In genomic region chr10:70318630-70319029, GRCm38 (mm10) we compare ENCODE assay signal across 10 mouse cellular contexts.
A peak's percentile ranks its signal among the peaks of the same experiment; 100 is the strongest.
DNase-seq lines count a peak whose midpoint lies in the region; ATAC-seq and TF ChIP-seq lines count a peak whose summit lies in the region.
"Had no signal": no experiment of that assay in that cellular context is flagged by ENCODE, and none has a peak within 500 bp of the region (broad histone marks: within the 10 kb centered on the region; RNA-seq: fewer than 3 reads in every experiment).

No protein-coding gene starts in this region.

- TF ChIP-seq CTCF in liver, embryonic 14.5 days (IDR thresholded peaks at IDR 0.05; ENCODE audit: low read depth), result peak; percentile 69

- 11% methylated on average over 3 of the region's 3 CpGs for WGBS in liver, embryonic 14.5 days (ENCODE audit: insufficient replicate concordance)
- WGBS in liver, embryonic 12.5 days (ENCODE audit: insufficient replicate concordance), result 9% methylated on average over 3 of the region's 3 CpGs
- 8% methylated on average over 3 of the region's 3 CpGs for WGBS in embryonic facial prominence, embryonic 10.5 days
- WGBS in hindbrain, embryonic 14.5 days, result 6% methylated on average over 3 of the region's 3 CpGs
- WGBS in midbrain, embryonic 14.5 days, result 7% methylated on average over 3 of the region's 3 CpGs

- peak; percentile 3 to 7 (median 4) for DNase-seq in liver, embryonic 14.5 days (ENCODE audit: low read depth in 3 of 3, low spot score in 3 of 3)
- peak; percentile 51 for DNase-seq in embryonic facial prominence, embryonic 10.5 days (ENCODE audit: low spot score)
- DNase-seq in hindbrain, embryonic 14.5 days (ENCODE audit: low spot score), result peak; percentile 97
- peak; percentile 72 for DNase-seq in left cerebral cortex, adult 11 months (ENCODE audit: low spot score)
- DNase-seq in midbrain, embryonic 14.5 days, result peak; percentile 93

- no peak for ATAC-seq in liver, embryonic 14.5 days (ENCODE audit: insufficient read depth)
- ATAC-seq in liver, embryonic 12.5 days, result no peak
- peak; percentile 43 for ATAC-seq in activated CD4-positive, CD25-positive, alpha-beta regulatory T cell, adult 4 months
- peak; percentile 70 for ATAC-seq in hindbrain, embryonic 14.5 days (ENCODE audit: low FRiP score)
- ATAC-seq in midbrain, embryonic 14.5 days (ENCODE audit: low FRiP score, low TSS enrichment), result peak; percentile 74
- ATAC-seq in monocyte, adult 5-6 weeks (replicated peaks; ENCODE audit: insufficient number of reproducible peaks, low FRiP score, low TSS enrichment, poor library complexity, severe bottlenecking), result no peak

- H3K9ac ChIP-seq in liver, embryonic 14.5 days (replicated peaks), result no peak overlapping the region
- no peak overlapping the region for H3K9ac ChIP-seq in liver, embryonic 12.5 days
- no peak overlapping the region for H3K9ac ChIP-seq in hindbrain, embryonic 14.5 days
- H3K9ac ChIP-seq in midbrain, embryonic 14.5 days (replicated peaks; ENCODE audit: low read length), result no peak overlapping the region
- H3K9ac ChIP-seq: embryonic facial prominence, embryonic 13.5 days had no signal

- TF ChIP-seq EP300 in liver, embryonic 14.5 days (IDR thresholded peaks at IDR 0.05; ENCODE audit: low read depth), result no peak

- H3K4me1 ChIP-seq in liver, embryonic 14.5 days (replicated peaks; ENCODE audit: control insufficient read depth in 2 of 2, insufficient read depth in 2 of 2, low read length in 1 of 2), result no peaks in the 10 kb centered on the region
- no peaks in the 10 kb centered on the region for H3K4me1 ChIP-seq in liver, embryonic 12.5 days
- H3K4me1 ChIP-seq in embryonic facial prominence, embryonic 10.5 days, result no peaks in the 10 kb centered on the region
- H3K4me1 ChIP-seq in hindbrain, embryonic 14.5 days (replicated peaks; ENCODE audit: control insufficient read depth, insufficient read depth, low read length), result no peaks in the 10 kb centered on the region
- no peaks in the 10 kb centered on the region for H3K4me1 ChIP-seq in midbrain, embryonic 14.5 days (ENCODE audit: control insufficient read depth, insufficient read depth, low read length)
- H3K4me1 ChIP-seq: embryonic facial prominence, embryonic 13.5 days had no signal

- no peaks in the 10 kb centered on the region for H3K27me3 ChIP-seq in liver, embryonic 14.5 days (ENCODE audit: control insufficient read depth, insufficient read depth, low read length)
- no peaks in the 10 kb centered on the region for H3K27me3 ChIP-seq in liver, embryonic 12.5 days (replicated peaks)
- no peaks in the 10 kb centered on the region for H3K27me3 ChIP-seq in embryonic facial prominence, embryonic 10.5 days (replicated peaks; ENCODE audit: low read depth, poor library complexity, severe bottlenecking)
- H3K27me3 ChIP-seq in hindbrain, embryonic 14.5 days (ENCODE audit: control insufficient read depth, insufficient read depth, low read length), result no peaks in the 10 kb centered on the region
- H3K27me3 ChIP-seq in midbrain, embryonic 14.5 days (ENCODE audit: control insufficient read depth, insufficient read depth, low read length), result no peaks in the 10 kb centered on the region
- H3K27me3 ChIP-seq: embryonic facial prominence, embryonic 13.5 days had no signal

- no peaks in the 10 kb centered on the region for H3K36me3 ChIP-seq in liver, embryonic 14.5 days (replicated peaks; ENCODE audit: control insufficient read depth, insufficient read depth, low read depth)
- no peaks in the 10 kb centered on the region for H3K36me3 ChIP-seq in liver, embryonic 12.5 days
- H3K36me3 ChIP-seq in embryonic facial prominence, embryonic 10.5 days (replicated peaks), result no peaks in the 10 kb centered on the region
- H3K36me3 ChIP-seq in hindbrain, embryonic 14.5 days (replicated peaks; ENCODE audit: control insufficient read depth, insufficient read depth), result no peaks in the 10 kb centered on the region
- no peaks in the 10 kb centered on the region for H3K36me3 ChIP-seq in midbrain, embryonic 14.5 days (ENCODE audit: control insufficient read depth, insufficient read depth, low read length)
- H3K36me3 ChIP-seq: embryonic facial prominence, embryonic 13.5 days had no signal

- H3K4me3 ChIP-seq in liver, embryonic 14.5 days (ENCODE audit: insufficient read depth in 1 of 2, low read depth in 2 of 2, low read length in 2 of 2), result no peak overlapping the region
- no peak overlapping the region for H3K4me3 ChIP-seq in liver, embryonic 12.5 days
- no peak overlapping the region for H3K4me3 ChIP-seq in embryonic facial prominence, embryonic 10.5 days
- H3K4me3 ChIP-seq in hindbrain, embryonic 14.5 days (replicated peaks; ENCODE audit: low read length), result no peak overlapping the region
- H3K4me3 ChIP-seq in midbrain, embryonic 14.5 days (replicated peaks; ENCODE audit: low read depth, low read length), result no peak overlapping the region
- H3K4me3 ChIP-seq: embryonic facial prominence, embryonic 13.5 days; myocyte had no signal

- H3K4me2 ChIP-seq in liver, embryonic 14.5 days (ENCODE audit: low read depth), result no peak overlapping the region
- no peak overlapping the region for H3K4me2 ChIP-seq in liver, embryonic 12.5 days
- no peak overlapping the region for H3K4me2 ChIP-seq in hindbrain, embryonic 14.5 days (replicated peaks)
- no peak overlapping the region for H3K4me2 ChIP-seq in midbrain, embryonic 14.5 days (ENCODE audit: low read length)
- H3K4me2 ChIP-seq: embryonic facial prominence, embryonic 13.5 days had no signal

- H3K27ac ChIP-seq in liver, embryonic 14.5 days, result no peak overlapping the region
- no peak overlapping the region for H3K27ac ChIP-seq in liver, embryonic 12.5 days
- H3K27ac ChIP-seq in embryonic facial prominence, embryonic 10.5 days (replicated peaks), result no peak overlapping the region
- H3K27ac ChIP-seq in hindbrain, embryonic 14.5 days, result no peak overlapping the region
- no peak overlapping the region for H3K27ac ChIP-seq in midbrain, embryonic 14.5 days (replicated peaks; ENCODE audit: low read depth, low read length)
- H3K27ac ChIP-seq: embryonic facial prominence, embryonic 13.5 days had no signal

- H3K9me3 ChIP-seq in liver, embryonic 14.5 days (ENCODE audit: control insufficient read depth, low read length), result no peaks in the 10 kb centered on the region
- H3K9me3 ChIP-seq in liver, embryonic 12.5 days (replicated peaks), result no peaks in the 10 kb centered on the region
- no peaks in the 10 kb centered on the region for H3K9me3 ChIP-seq in embryonic facial prominence, embryonic 10.5 days
- no peaks in the 10 kb centered on the region for H3K9me3 ChIP-seq in hindbrain, embryonic 14.5 days (ENCODE audit: control insufficient read depth, low read length)
- H3K9me3 ChIP-seq in midbrain, embryonic 14.5 days (ENCODE audit: control insufficient read depth, low read length), result no peaks in the 10 kb centered on the region
- H3K9me3 ChIP-seq: embryonic facial prominence, embryonic 13.5 days had no signal

Comparison
In these comparisons a context has a peak if more than half of its experiments do, and no peak if none do; other contexts are left out.
1. ATAC-seq: peak in activated CD4-positive, CD25-positive, alpha-beta regulatory T cell, adult 4 months (single experiment), hindbrain, embryonic 14.5 days (single experiment) and midbrain, embryonic 14.5 days (single experiment); none in liver, embryonic 14.5 days (single experiment), liver, embryonic 12.5 days (single experiment) and monocyte, adult 5-6 weeks (single experiment).
2. DNase-seq: peak in every context shown above with its lines; median percentile 97 in hindbrain, embryonic 14.5 days; 93 in midbrain, embryonic 14.5 days; 72 in left cerebral cortex, adult 11 months; 51 in embryonic facial prominence, embryonic 10.5 days; 4 in liver, embryonic 14.5 days.